Mouse (Mus musculus): ENCODE measurements around the gene Sos1. TPM values are rescaled to one million over a fixed set of nuclear protein-coding genes. Genes with fewer than 3 reads are reported as not detected.
A peak's percentile ranks its signal among the peaks of the same experiment; 100 is the strongest.
"Not testable (repeated sequence)": the region's sequence is repeated elsewhere in the genome, so short reads cannot be mapped to it uniquely, and the experiment has no call there.

The Sos1 gene
- polyA plus RNA-seq, 1 experiment: 16.6 TPM

GRCm38 (mm10) chr17:80496185-80496584 is 15.9 kb upstream of the Sos1 start:
- no peak for DNase-seq (ENCODE audit: extremely low spot score in 1 of 2, low spot score in 1 of 2)

GRCm38 (mm10) chr17:80493891-80494290 is 13.6 kb upstream of the Sos1 start:
- no peak for DNase-seq (ENCODE audit: extremely low spot score in 1 of 2, low spot score in 1 of 2)

- no peak for DNase-seq (ENCODE audit: extremely low spot score in 1 of 2, low spot score in 1 of 2)
These were observed 12.6 kb upstream of the Sos1 start for GRCm38 (mm10) chr17:80492811-80493210.

- no peak for DNase-seq (ENCODE audit: extremely low spot score in 1 of 2, low spot score in 1 of 2)
These were observed 12.0 kb upstream of the Sos1 start for GRCm38 (mm10) chr17:80492274-80492673.

DNA sequence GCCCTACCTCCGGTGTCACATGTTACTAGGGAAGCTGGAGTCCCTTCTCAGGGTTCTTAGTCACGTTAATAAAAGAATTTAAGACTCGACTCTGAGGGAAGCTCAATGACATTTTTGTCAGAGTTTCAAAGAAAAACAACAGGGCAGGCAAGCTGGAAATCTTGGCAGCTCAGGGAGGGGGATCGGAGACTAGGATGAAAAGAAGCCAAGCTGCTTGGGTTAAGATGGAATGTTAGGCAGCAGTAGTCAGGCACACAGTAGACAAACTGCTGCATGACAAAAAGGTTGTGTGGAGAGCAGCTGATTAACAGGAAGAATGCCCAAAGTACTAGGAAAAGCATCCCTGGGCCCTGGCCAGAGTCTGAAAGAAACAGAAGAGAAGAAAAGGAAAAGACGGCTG is 9.9 kb upstream of the Sos1 start:
- no peak for DNase-seq (ENCODE audit: extremely low spot score in 1 of 2, low spot score in 1 of 2)

GRCm38 (mm10) chr17:80488918-80489317 is 8.7 kb upstream of the Sos1 start:
- no peak for DNase-seq (ENCODE audit: extremely low spot score in 1 of 2, low spot score in 1 of 2)

- no peak for DNase-seq (ENCODE audit: extremely low spot score in 1 of 2, low spot score in 1 of 2)
These were observed 4.9 kb upstream of the Sos1 start for GRCm38 (mm10) chr17:80485160-80485559.

DNA sequence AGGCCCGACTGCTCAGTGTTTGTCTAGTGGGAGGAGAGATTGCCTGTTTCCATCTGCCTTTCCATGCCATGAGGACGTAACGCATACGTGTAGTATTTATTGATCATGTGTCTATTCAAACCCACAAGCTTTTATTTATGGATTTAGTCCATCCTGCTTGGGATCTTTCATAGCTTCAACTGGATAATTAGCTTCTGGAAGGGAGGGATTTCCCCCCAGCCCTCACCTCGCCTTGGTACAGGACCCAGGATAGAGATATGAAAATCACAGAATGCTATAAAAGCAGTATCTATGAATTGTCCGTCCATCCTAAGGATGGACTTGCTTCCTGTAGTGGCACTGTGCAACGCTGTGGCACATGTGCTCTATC is 587 bp upstream of the Sos1 start:
- no peak for DNase-seq (ENCODE audit: extremely low spot score in 1 of 2, low spot score in 1 of 2)

DNA sequence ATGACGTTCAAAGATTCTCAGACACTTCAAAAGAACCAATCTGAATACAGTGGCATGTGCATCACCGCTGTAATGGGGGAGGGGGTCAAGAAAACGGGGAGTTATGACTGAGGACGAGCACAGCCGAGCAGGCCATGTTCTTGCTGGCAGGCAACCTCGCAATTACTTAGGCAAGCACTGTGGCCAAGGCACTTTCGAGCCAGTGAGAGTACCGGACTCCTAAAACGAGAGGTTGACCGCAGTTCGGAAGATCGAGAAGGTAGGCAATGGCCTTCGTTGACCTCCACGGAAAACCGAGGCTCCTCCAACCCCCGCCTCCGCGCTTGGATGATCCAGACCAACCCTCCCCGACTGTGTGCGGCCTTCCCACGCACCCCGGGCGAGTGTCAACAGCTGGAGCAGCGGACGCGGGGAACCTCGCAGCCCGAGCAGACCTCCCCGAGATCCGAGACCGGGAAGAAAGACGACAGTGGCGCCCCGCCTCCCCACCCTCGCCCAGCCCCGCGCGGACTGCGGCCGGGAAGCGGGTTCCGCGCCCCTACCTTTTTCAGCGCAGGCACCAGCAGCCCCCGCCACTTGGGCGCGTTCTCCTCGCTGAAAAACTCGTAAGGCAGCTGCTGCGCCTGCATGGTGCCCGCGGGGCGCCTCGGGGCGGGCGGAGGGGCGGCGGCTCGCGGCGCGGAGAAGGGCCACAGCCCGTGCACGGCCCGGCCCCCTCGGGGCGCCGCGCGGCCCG is 790 bp downstream of the Sos1 start:
- DNase-seq (ENCODE audit: extremely low spot score in 1 of 2, low spot score in 1 of 2): peak; percentile 21 to 66

- DNase-seq (ENCODE audit: extremely low spot score in 1 of 2, low spot score in 1 of 2): no peak
These were observed 2.6 kb downstream of the Sos1 start for GRCm38 (mm10) chr17:80477679-80478078.

- DNase-seq (ENCODE audit: extremely low spot score in 1 of 2, low spot score in 1 of 2): no peak
These were observed 3.8 kb downstream of the Sos1 start for GRCm38 (mm10) chr17:80476496-80476895.

DNA sequence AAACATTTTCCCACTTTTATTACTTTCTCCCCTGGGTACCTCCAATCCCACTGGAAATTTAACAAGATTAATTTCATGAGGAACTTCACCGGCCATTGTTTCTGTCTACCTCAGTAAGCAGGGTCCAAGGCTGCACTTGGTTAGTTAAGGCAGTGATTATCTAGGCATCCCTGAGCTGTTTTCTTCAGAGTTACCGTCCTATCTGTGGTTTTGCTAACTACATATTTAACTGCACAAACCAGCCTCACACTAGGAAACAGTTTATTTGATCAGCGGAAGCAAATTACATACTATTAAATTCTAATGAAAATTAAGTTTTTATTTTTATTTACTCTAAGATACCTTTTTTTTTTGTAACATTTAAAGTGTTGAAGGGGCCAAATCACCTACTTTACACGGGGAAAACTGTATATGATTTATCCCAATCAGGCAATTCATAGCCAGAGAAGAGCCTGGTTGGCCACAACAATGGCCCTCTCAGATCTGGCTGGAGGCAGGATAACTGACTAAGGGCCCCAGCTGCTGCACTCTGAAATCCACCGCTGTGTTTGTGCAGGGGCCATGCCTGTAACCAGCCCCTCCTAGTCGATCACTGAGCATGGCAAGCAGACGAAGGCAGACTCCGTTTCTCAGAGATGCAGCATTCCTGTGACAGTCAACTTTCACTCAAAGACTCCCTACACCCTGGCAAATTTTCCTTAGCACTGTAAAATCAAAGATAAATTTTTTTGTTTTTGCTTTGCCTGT is 9.0 kb downstream of the Sos1 start:
- no peak for DNase-seq (ENCODE audit: extremely low spot score in 1 of 2, low spot score in 1 of 2)

DNA sequence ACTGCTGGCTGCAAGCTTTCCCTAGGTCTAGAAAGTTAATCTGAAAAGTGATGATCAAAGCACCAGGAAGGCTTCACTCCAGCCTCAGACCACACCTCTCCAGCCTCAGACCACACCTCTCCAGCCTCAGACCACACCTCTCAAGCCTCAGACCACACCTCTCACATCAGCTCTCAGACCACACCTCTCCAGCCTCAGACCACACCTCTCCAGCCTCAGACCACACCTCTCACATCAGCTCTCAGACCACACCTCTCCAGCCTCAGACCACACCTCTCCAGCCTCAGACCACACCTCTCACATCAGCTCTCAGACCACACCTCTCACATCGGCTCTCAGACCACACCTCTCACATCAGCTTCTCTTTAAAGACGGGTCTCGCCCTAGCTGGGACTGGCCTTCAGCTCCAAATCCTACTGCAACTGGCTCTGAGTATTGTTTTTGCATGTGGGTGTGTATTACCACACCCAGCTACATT is 11.8 kb downstream of the Sos1 start:
- DNase-seq (ENCODE audit: extremely low spot score in 1 of 2, low spot score in 1 of 2): not testable (repeated sequence)

- no peak for DNase-seq (ENCODE audit: extremely low spot score in 1 of 2, low spot score in 1 of 2)
These were observed 20.0 kb downstream of the Sos1 start for GRCm38 (mm10) chr17:80460258-80460657.

DNA sequence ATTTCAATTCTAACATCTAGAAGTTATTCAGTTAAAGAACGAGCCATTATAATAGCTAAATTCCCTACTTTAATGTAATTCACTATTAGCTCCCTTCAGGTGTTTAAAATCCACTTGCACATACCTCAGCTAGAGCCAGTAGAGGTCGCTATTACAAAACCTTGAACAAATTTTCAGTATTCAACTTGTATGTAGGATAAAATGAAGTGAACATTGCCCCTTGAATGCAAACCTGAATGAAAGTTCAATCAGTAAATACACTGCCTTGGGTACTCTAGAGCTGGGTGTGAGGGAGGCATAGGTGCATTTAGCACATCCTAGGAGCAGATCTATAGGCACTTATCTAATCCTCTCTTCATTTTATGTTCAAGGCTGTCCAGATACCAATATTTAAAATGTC is 24.6 kb downstream of the Sos1 start:
- DNase-seq (ENCODE audit: extremely low spot score in 1 of 2, low spot score in 1 of 2): peak in 1 of 2 experiments; percentile 67

DNA sequence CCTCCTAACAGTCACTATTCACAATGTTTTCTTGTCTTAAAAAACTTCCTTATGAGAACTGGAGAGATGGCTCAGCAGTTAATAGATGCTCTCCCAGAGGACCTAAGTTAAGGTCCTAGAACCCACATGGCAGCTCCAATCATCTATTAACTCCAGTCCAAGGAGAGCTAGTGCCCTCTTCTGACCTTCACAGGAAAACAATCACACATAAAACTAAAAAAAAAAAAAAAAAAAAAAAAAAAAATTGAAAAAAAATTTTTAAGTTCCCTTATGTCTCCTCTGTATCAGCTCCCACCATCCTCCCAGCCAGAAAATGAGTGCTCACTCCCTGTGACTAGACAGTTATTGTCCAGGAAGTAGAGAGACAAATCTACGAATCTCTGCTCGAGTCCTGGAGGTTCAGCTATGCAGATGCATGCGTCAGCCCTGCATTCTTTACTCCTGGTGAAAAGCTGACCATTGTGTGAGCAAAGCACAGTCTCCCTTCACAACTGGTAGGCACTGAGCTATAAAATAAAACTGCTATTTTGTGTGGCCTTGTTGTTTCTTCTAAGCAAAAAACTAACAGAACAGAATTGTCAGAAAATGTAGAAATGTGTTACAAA is 29.7 kb downstream of the Sos1 start:
- no peak for DNase-seq (ENCODE audit: extremely low spot score in 1 of 2, low spot score in 1 of 2)

GRCm38 (mm10) chr17:80446470-80446869 is 33.8 kb downstream of the Sos1 start:
- no peak for DNase-seq (ENCODE audit: extremely low spot score in 1 of 2, low spot score in 1 of 2)

- DNase-seq (ENCODE audit: extremely low spot score in 1 of 2, low spot score in 1 of 2): no peak
These were observed 34.8 kb downstream of the Sos1 start for GRCm38 (mm10) chr17:80445433-80445832.

DNA sequence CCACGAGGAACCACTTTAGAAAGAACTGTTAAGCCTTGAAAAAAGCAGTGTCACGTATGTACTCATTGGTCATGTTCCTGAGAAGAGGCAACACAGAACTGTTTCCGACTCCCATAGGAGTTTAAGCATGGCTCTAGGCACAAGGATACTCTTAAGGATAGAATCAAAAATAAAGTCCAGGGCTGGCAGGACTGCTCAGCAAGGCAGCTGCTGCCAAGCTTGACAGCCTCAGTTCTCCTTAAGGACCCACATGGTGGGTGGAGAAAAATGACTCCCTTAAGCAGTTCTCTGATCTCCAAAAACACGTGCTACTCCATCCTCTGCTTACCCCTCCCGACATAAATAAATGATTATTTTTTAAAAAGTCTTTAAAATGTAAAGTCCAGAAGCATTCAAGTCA is 44.6 kb downstream of the Sos1 start:
- DNase-seq (ENCODE audit: extremely low spot score in 1 of 2, low spot score in 1 of 2): no peak

- no peak for DNase-seq (ENCODE audit: extremely low spot score in 1 of 2, low spot score in 1 of 2)
These were observed 45.8 kb downstream of the Sos1 start for GRCm38 (mm10) chr17:80434430-80434829.

GRCm38 (mm10) chr17:80431997-80432396 is 48.3 kb downstream of the Sos1 start:
- no peak for DNase-seq (ENCODE audit: extremely low spot score in 1 of 2, low spot score in 1 of 2)

DNA sequence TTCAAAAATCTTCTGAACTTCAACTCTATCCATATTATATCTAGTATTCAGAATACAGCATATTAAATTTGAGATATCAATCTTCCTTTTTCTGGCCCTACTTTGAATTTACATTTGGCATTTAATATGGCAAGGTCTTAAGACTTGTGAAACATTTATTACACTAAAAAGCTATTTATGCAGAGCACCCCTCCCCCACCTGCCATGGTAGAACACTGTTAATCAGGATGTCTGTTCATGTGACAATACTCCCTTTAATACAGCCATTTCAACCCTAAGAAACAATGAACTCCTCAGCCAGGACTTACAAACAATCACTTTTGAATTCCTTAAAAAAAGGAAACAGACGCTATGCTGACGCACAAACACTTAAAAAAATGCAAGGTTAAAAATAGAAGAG is 52.3 kb downstream of the Sos1 start:
- DNase-seq (ENCODE audit: extremely low spot score in 1 of 2, low spot score in 1 of 2): no peak

All from frontal cortex, adult 2 months (tissue).